Mouse (Mus musculus) cortical plate, adult 2 months (tissue): ENCODE results near the gene Echs1.

Source experiments
- CTCF ChIP-seq: fragments of 200-500 bp; IDR thresholded peaks from 2 replicates; pipeline ENCODE4 v1.5.1; 2011; ENCODE audit warnings: mild to moderate bottlenecking, control low read depth, low read length; ENCODE audit not compliant: insufficient read depth; ENCODE audit errors: extremely low read depth
- POLR2A ChIP-seq: fragments of 200-500 bp; IDR thresholded peaks from 2 replicates; pipeline ENCODE4 v1.6.1; 2011; ENCODE audit warnings: mild to moderate bottlenecking, low read length, control low read depth; ENCODE audit not compliant: insufficient read depth; ENCODE audit errors: extremely low read depth

DNA sequence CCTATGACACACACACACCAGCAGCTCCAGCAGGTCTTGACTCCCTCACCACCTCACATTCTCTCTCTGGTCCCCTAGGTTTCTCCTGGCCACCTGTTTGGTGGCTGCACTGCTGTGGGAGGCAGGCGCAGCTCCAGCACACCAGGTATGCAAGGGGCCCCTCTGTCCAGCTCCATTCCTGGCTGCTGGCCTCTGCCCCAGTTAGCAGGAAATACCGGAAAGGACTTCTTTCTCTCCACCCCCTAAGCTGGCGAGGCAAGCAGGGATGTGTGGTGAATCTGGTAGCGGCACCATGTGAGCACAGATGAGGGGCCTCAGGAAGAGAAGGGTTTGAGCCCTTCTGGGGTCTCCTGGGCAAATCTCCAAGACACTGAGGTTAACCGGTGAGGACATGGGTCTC is 21.3 kb downstream of the Echs1 start:
- no peak for TF ChIP-seq POLR2A
- TF ChIP-seq CTCF, result no peak
